Mouse (Mus musculus) CD4-positive helper T cell, adult 2 months (primary cell): ENCODE data around the gene Xbp1.
A peak's percentile ranks its signal among the peaks of the same experiment; 100 is the strongest.
"Not testable (repeated sequence)": the region's sequence is repeated elsewhere in the genome, so short reads cannot be mapped to it uniquely, and the experiment has no call there.

Experiments used
- DNase-seq: peaks from one replicate; pipeline ENCODE4 v3.0.0-alpha.2; 2012; ENCODE audit warnings: low read depth, missing footprints, low spot score

Xbp1 gene

GRCm38 (mm10) chr11:5528841-5529240, 8.4 kb downstream of the Xbp1 start:
- no peak for DNase-seq

GRCm38 (mm10) chr11:5530172-5530571, 9.7 kb downstream of the Xbp1 start:
- no peak for DNase-seq

GRCm38 (mm10) chr11:5530717-5531116, 10.3 kb downstream of the Xbp1 start:
- DNase-seq: no peak

GRCm38 (mm10) chr11:5533108-5533507, 12.6 kb downstream of the Xbp1 start:
- DNase-seq: no peak

- DNase-seq: not testable (repeated sequence)
These were observed 17.0 kb downstream of the Xbp1 start for GRCm38 (mm10) chr11:5537454-5537853.

- no peak for DNase-seq
These were observed 19.9 kb downstream of the Xbp1 start for GRCm38 (mm10) chr11:5540331-5540730.

GRCm38 (mm10) chr11:5541230-5541798, 20.9 kb downstream of the Xbp1 start:
- peak; percentile 77 for DNase-seq

GRCm38 (mm10) chr11:5541799-5542481, 21.5 kb downstream of the Xbp1 start, which contains the start of gene Ccdc117:
Gene Ccdc117 (minus strand): TSS chr11:5542187.
- peak; percentile 91 for DNase-seq

GRCm38 (mm10) chr11:5542482-5543185, 22.2 kb downstream of the Xbp1 start:
- peak; percentile 21 for DNase-seq

- no peak for DNase-seq
These were observed 22.8 kb downstream of the Xbp1 start for GRCm38 (mm10) chr11:5543281-5543680.

GRCm38 (mm10) chr11:5544709-5545108, 24.2 kb downstream of the Xbp1 start:
- not testable (repeated sequence) for DNase-seq

- no peak for DNase-seq
These were observed 25.0 kb downstream of the Xbp1 start for GRCm38 (mm10) chr11:5545457-5545856.

- DNase-seq: no peak
These were observed 26.2 kb downstream of the Xbp1 start for GRCm38 (mm10) chr11:5546693-5547092.

- no peak for DNase-seq
These were observed 31.0 kb downstream of the Xbp1 start for GRCm38 (mm10) chr11:5551430-5551829.

- no peak for DNase-seq
These were observed 31.5 kb downstream of the Xbp1 start for GRCm38 (mm10) chr11:5551931-5552330.

GRCm38 (mm10) chr11:5560273-5560672, 39.8 kb downstream of the Xbp1 start:
- DNase-seq: no peak

- no peak for DNase-seq
These were observed 42.3 kb downstream of the Xbp1 start for GRCm38 (mm10) chr11:5562625-5563268.

- no peak for DNase-seq
These were observed 43.4 kb downstream of the Xbp1 start for GRCm38 (mm10) chr11:5563898-5564297.

- DNase-seq: no peak
These were observed 45.1 kb downstream of the Xbp1 start for GRCm38 (mm10) chr11:5565596-5565995.

- DNase-seq: no peak
These were observed 46.0 kb downstream of the Xbp1 start for GRCm38 (mm10) chr11:5566506-5566905.

GRCm38 (mm10) chr11:5567654-5568053, 47.2 kb downstream of the Xbp1 start:
- DNase-seq: no peak

- DNase-seq: no peak
These were observed 47.6 kb downstream of the Xbp1 start for GRCm38 (mm10) chr11:5568082-5568481.
